In genomic region chr17:45594881-45595735, GRCm38 (mm10) we compare ENCODE assay signal across 8 mouse cellular contexts. TPM values are rescaled to one million over a fixed set of nuclear protein-coding genes. Genes with fewer than 3 reads are reported as not detected.
DNase-seq lines count a peak whose midpoint lies in the region; ATAC-seq and TF ChIP-seq lines count a peak whose summit lies in the region.

No protein-coding gene starts in this region.

- peak; percentile 71 for DNase-seq in urinary bladder, adult 2 months (ENCODE audit: low spot score)
- DNase-seq in urinary bladder, postnatal 10 days (ENCODE audit: low spot score): no peak
- DNase-seq in cerebellum, postnatal 25 days: peak; percentile 80 to 85
- peak; percentile 86 for DNase-seq in gastrocnemius, postnatal 10 days
- DNase-seq in stomach, postnatal 0 days (ENCODE audit: low spot score): peak; percentile 75

- H3K36me3 ChIP-seq in hindbrain, embryonic 16.5 days (ENCODE audit: control insufficient read depth, insufficient read depth, low read length): no peaks in the 10 kb centered on the region
- H3K36me3 ChIP-seq in liver, embryonic 12.5 days: peaks cover 23% of the 10 kb centered on the region
- H3K36me3 ChIP-seq in myocyte (ENCODE audit: control insufficient read depth, insufficient read depth): peaks cover 13% of the 10 kb centered on the region
- no peaks in the 10 kb centered on the region for H3K36me3 ChIP-seq in stomach, postnatal 0 days (ENCODE audit: control insufficient read depth, insufficient read depth, low read length)

- ATAC-seq in hindbrain, embryonic 16.5 days: peak; percentile 78
- ATAC-seq in liver, embryonic 12.5 days: peak; percentile 58
- peak; percentile 51 for ATAC-seq in stomach, postnatal 0 days (ENCODE audit: low FRiP score, low TSS enrichment)

- peak overlapping the region; percentile 59; the same call in 1 of the 2 replicates for H3K27ac ChIP-seq in hindbrain, embryonic 16.5 days (ENCODE audit: low read depth, low read length)
- H3K27ac ChIP-seq in liver, embryonic 12.5 days: peak overlapping the region; percentile 93
- H3K27ac ChIP-seq in stomach, postnatal 0 days (replicated peaks): peak overlapping the region; percentile 46; the same call in 1 of the 2 replicates

- peaks cover 51% of the 10 kb centered on the region for H3K79me2 ChIP-seq in myocyte (ENCODE audit: control insufficient read depth, insufficient read depth)

- H3K4me1 ChIP-seq in hindbrain, embryonic 16.5 days (ENCODE audit: control insufficient read depth, insufficient read depth, low read depth, low read length): peaks cover 41% of the 10 kb centered on the region
- peaks cover 94% of the 10 kb centered on the region for H3K4me1 ChIP-seq in liver, embryonic 12.5 days
- H3K4me1 ChIP-seq in stomach, postnatal 0 days (replicated peaks; ENCODE audit: control insufficient read depth, insufficient read depth): peaks cover 22% of the 10 kb centered on the region

- peak overlapping the region; percentile 69 for H3K9ac ChIP-seq in hindbrain, embryonic 16.5 days (ENCODE audit: low read depth, low read length)
- H3K9ac ChIP-seq in liver, embryonic 12.5 days: peak overlapping the region; percentile 89
- H3K9ac ChIP-seq in stomach, postnatal 0 days (ENCODE audit: low read length): peak overlapping the region; percentile 73

- TF ChIP-seq POLR2A in myocyte (IDR thresholded peaks at IDR 0.05; ENCODE audit: insufficient read length, low read depth): peak; percentile 92

- TF ChIP-seq EP300 in stomach, postnatal 0 days (optimal IDR thresholded peaks at IDR 0.05): no peak

- no peaks in the 10 kb centered on the region for H3K9me3 ChIP-seq in hindbrain, embryonic 16.5 days (ENCODE audit: control insufficient read depth, low read length)
- no peaks in the 10 kb centered on the region for H3K9me3 ChIP-seq in liver, embryonic 12.5 days (replicated peaks)
- H3K9me3 ChIP-seq in stomach, postnatal 0 days (ENCODE audit: control insufficient read depth, low read length): no peaks in the 10 kb centered on the region

- 2% methylated on average over 56 of the region's 58 CpGs for WGBS in hindbrain, embryonic 16.5 days
- WGBS in liver, embryonic 12.5 days (ENCODE audit: insufficient replicate concordance): under 1% methylated on average over 56 of the region's 58 CpGs
- WGBS in stomach, postnatal 0 days: 2% methylated on average over 49 of the region's 58 CpGs

- H3K27me3 ChIP-seq in hindbrain, embryonic 16.5 days (replicated peaks; ENCODE audit: control insufficient read depth, insufficient read depth, low read length): peaks cover 2% of the 10 kb centered on the region; the same call in 1 of the 2 replicates
- no peaks in the 10 kb centered on the region for H3K27me3 ChIP-seq in liver, embryonic 12.5 days (replicated peaks)
- H3K27me3 ChIP-seq in myocyte (ENCODE audit: control insufficient read depth, insufficient read depth, insufficient read length): no peaks in the 10 kb centered on the region
- no peaks in the 10 kb centered on the region for H3K27me3 ChIP-seq in stomach, postnatal 0 days (ENCODE audit: control insufficient read depth, insufficient read depth, low read length)

- H3K4me3 ChIP-seq in hindbrain, embryonic 16.5 days (ENCODE audit: low read length): peak overlapping the region; percentile 56
- peak overlapping the region; percentile 81 for H3K4me3 ChIP-seq in liver, embryonic 12.5 days
- H3K4me3 ChIP-seq in myocyte: peak overlapping the region; percentile 80
- peak overlapping the region; percentile 58 for H3K4me3 ChIP-seq in stomach, postnatal 0 days (ENCODE audit: low read depth, low read length)

- no peak; the same call in 1 of the 2 replicates for TF ChIP-seq CTCF in stomach, postnatal 0 days (IDR thresholded peaks at IDR 0.05; ENCODE audit: low read depth)

- H3K4me2 ChIP-seq in hindbrain, embryonic 16.5 days (ENCODE audit: low read length): peak overlapping the region; percentile 81
- peak overlapping the region; percentile 93 for H3K4me2 ChIP-seq in liver, embryonic 12.5 days
- peak overlapping the region; percentile 88 for H3K4me2 ChIP-seq in myocyte (ENCODE audit: low read depth)
- H3K4me2 ChIP-seq in stomach, postnatal 0 days (replicated peaks; ENCODE audit: low read depth): peak overlapping the region; percentile 96

- peak overlapping the region; percentile 88 for H3ac ChIP-seq in myocyte (ENCODE audit: control insufficient read depth, insufficient read length)

TF ChIP-seq in myocyte, 11 proteins besides CTCF, POLR2A, EP300 and RAD21:
- TF ChIP-seq TCF12 (IDR thresholded peaks at IDR 0.05; ENCODE audit: insufficient read depth, poor library complexity, severe bottlenecking) (no peak), E2F4 (IDR thresholded peaks at IDR 0.05; ENCODE audit: insufficient read depth) (peak; percentile 57), POLR2AphosphoS2 (IDR thresholded peaks at IDR 0.05; ENCODE audit: insufficient read length, low read depth) (peak; percentile 82)

RNA-seq across cellular contexts. Expression of gene Slc29a1, which starts 4.3 kb away (rescaled TPM):
- polyA plus RNA-seq in urinary bladder, adult 2 months (2012; rRNA removed): 210 and 219 TPM in 2 replicates
- total RNA-seq in gastrocnemius, postnatal 10 days (2021): 100 to 1,000 TPM in 1 of 2 experiments, 10 to 100 TPM in 1; 97.4 to 114 TPM
- polyA plus RNA-seq in hindbrain, embryonic 16.5 days (2015; fragmentation: Nextera tagmentation; extraction: Ambion mirVana): 55.7 and 56.5 TPM in 2 replicates
- 260 and 267 TPM in 2 replicates for polyA plus RNA-seq in liver, embryonic 12.5 days (2016; fragmentation: Nextera tagmentation; extraction: Ambion mirVana)
- 913 TPM for polyA plus RNA-seq in myocyte (2012; fragmentation: generic; extraction: Trizol)
- polyA plus RNA-seq in stomach, postnatal 0 days (2015; fragmentation: Nextera tagmentation; extraction: Ambion mirVana): 49.4 and 55.3 TPM in 2 replicates

RNA-seq across cellular contexts. Expression of gene Mymx, which starts 6.8 kb away (rescaled TPM):
- polyA plus RNA-seq in urinary bladder, adult 2 months (2012; rRNA removed): 0.31 and 0.84 TPM in 2 replicates
- 10 to 100 TPM; 16.1 to 18.7 TPM for total RNA-seq in gastrocnemius, postnatal 10 days (2021)
- polyA plus RNA-seq in hindbrain, embryonic 16.5 days (2015; fragmentation: Nextera tagmentation; extraction: Ambion mirVana): 1.2 TPM in 1 of 2 replicates, not detected in the other
- polyA plus RNA-seq in liver, embryonic 12.5 days (2016; fragmentation: Nextera tagmentation; extraction: Ambion mirVana): 0.33 TPM in 1 of 2 replicates, not detected in the other
- polyA plus RNA-seq in myocyte (2012; fragmentation: generic; extraction: Trizol): 576 TPM
- polyA plus RNA-seq in stomach, postnatal 0 days (2015; fragmentation: Nextera tagmentation; extraction: Ambion mirVana): 1.2 and 1.5 TPM in 2 replicates

RNA-seq across cellular contexts. Expression of gene Hsp90ab1, which starts 22.0 kb away (rescaled TPM):
- polyA plus RNA-seq in urinary bladder, adult 2 months (2012; rRNA removed): 635 and 857 TPM in 2 replicates
- 100 to 1,000 TPM; 900 to 909 TPM for total RNA-seq in gastrocnemius, postnatal 10 days (2021)
- 1,542 and 1,571 TPM in 2 replicates for polyA plus RNA-seq in hindbrain, embryonic 16.5 days (2015; fragmentation: Nextera tagmentation; extraction: Ambion mirVana)
- 1,007 and 1,098 TPM in 2 replicates for polyA plus RNA-seq in liver, embryonic 12.5 days (2016; fragmentation: Nextera tagmentation; extraction: Ambion mirVana)
- polyA plus RNA-seq in myocyte (2012; fragmentation: generic; extraction: Trizol): 1,606 TPM
- polyA plus RNA-seq in stomach, postnatal 0 days (2015; fragmentation: Nextera tagmentation; extraction: Ambion mirVana): 715 and 750 TPM in 2 replicates

RNA-seq across cellular contexts. Expression of gene Slc35b2, which starts 31.4 kb away (rescaled TPM):
- 62.3 and 69.4 TPM in 2 replicates for polyA plus RNA-seq in urinary bladder, adult 2 months (2012; rRNA removed)
- total RNA-seq in gastrocnemius, postnatal 10 days (2021): 10 to 100 TPM; 29.9 to 39.3 TPM
- polyA plus RNA-seq in hindbrain, embryonic 16.5 days (2015; fragmentation: Nextera tagmentation; extraction: Ambion mirVana): 96.2 and 101 TPM in 2 replicates
- polyA plus RNA-seq in liver, embryonic 12.5 days (2016; fragmentation: Nextera tagmentation; extraction: Ambion mirVana): 69.1 and 72.5 TPM in 2 replicates
- polyA plus RNA-seq in myocyte (2012; fragmentation: generic; extraction: Trizol): 80.1 TPM
- 72.7 and 76.8 TPM in 2 replicates for polyA plus RNA-seq in stomach, postnatal 0 days (2015; fragmentation: Nextera tagmentation; extraction: Ambion mirVana)

RNA-seq across cellular contexts. Expression of gene Nfkbie, which starts 39.6 kb away (rescaled TPM):
- 5.7 and 6.1 TPM in 2 replicates for polyA plus RNA-seq in urinary bladder, adult 2 months (2012; rRNA removed)
- total RNA-seq in gastrocnemius, postnatal 10 days (2021): 1 to 10 TPM; 1.3 to 2.3 TPM
- 6.1 and 6.8 TPM in 2 replicates for polyA plus RNA-seq in hindbrain, embryonic 16.5 days (2015; fragmentation: Nextera tagmentation; extraction: Ambion mirVana)
- 2.0 TPM in 2 replicates for polyA plus RNA-seq in liver, embryonic 12.5 days (2016; fragmentation: Nextera tagmentation; extraction: Ambion mirVana)
- polyA plus RNA-seq in myocyte (2012; fragmentation: generic; extraction: Trizol): 7.3 TPM
- 1.6 and 2.0 TPM in 2 replicates for polyA plus RNA-seq in stomach, postnatal 0 days (2015; fragmentation: Nextera tagmentation; extraction: Ambion mirVana)

Comparison
In these comparisons a context has a peak if more than half of its experiments do, and no peak if none do; other contexts are left out.
1. RNA of gene Mymx, which starts 6.8 kb away (polyA plus RNA-seq): 576 TPM in myocyte (single experiment); 1.2 to 1.5 TPM in stomach, postnatal 0 days, 0.31 to 0.84 TPM in urinary bladder, adult 2 months, 1.2 TPM in hindbrain, embryonic 16.5 days and 0.33 TPM in liver, embryonic 12.5 days; every median in the first group is over 100 times any median in the second.
2. Peak in every context shown above with its lines, with median percentiles within 50 percentile points of each other: ATAC-seq, H3K27ac ChIP-seq, H3K4me2 ChIP-seq, H3K4me3 ChIP-seq and H3K9ac ChIP-seq.